Mouse (Mus musculus): Measurements from ENCODE around the gene Col18a1.

DNA sequence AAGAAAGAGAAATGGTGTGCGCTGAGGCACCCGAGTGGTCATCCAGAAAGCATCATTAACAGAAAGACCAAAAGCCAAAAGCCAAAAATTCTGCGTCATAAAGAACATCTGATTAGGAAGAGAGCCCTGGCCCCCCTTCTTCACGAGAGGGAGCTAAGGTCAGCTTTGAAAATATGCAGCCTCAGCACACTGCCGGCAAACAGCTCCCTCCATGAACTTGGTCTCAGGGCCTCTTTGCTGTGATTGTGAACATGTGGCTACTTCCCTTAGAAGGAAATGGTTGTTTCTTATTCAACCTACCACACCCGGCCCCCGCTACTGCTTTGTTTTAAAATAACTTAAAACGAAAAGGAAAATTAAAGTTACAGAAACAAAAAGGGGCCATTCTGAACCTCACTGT, 48.2 kb upstream of the Col18a1 start:
- TF ChIP-seq CTCF (conservative IDR thresholded peaks at IDR 0.05; ENCODE audit: low read length), result no peak
- no peak for TF ChIP-seq NANOG (IDR thresholded peaks at IDR 0.05; ENCODE audit: borderline replicate concordance, low read length)

Measured in E14TG2a.4 (cell line).